Mouse (Mus musculus): ENCODE data around the gene St3gal4.

GRCm38 (mm10) chr9:35114234-35114633 lies 4.8 kb downstream of the St3gal4 start:
- TF ChIP-seq CTCF (IDR thresholded peaks at IDR 0.05; ENCODE audit: low read depth, low read length) = no peak
- TF ChIP-seq POLR2A (IDR thresholded peaks at IDR 0.05; ENCODE audit: insufficient read depth, low read length) = no peak

Measured in ES-Bruce4 (cell line).